Mouse (Mus musculus): ENCODE measurements around the gene Mypop. TPM values are rescaled to one million over a fixed set of nuclear protein-coding genes. Genes with fewer than 3 reads are reported as not detected.

Gene Mypop
- total RNA-seq, 2 experiments from 2014 or later, result 44.0 to 46.4 TPM

GRCm38 (mm10) chr7:19031641-19032040, 40.6 kb downstream of the Mypop start:
- no peak for TF ChIP-seq CTCF (conservative IDR thresholded peaks at IDR 0.05)
- H3K27ac ChIP-seq, result no peak overlapping the region
- no peak overlapping the region for H3K4me3 ChIP-seq
- DNase-seq (ENCODE audit: low spot score in 2 of 2), result no peak

GRCm38 (mm10) chr7:19044616-19045015, 53.6 kb downstream of the Mypop start:
- DNase-seq (ENCODE audit: low spot score in 2 of 2), result no peak
- no peak overlapping the region for H3K27ac ChIP-seq
- no peak overlapping the region for H3K4me3 ChIP-seq
- TF ChIP-seq CTCF (conservative IDR thresholded peaks at IDR 0.05), result no peak

GRCm38 (mm10) chr7:19046286-19047069, 55.4 kb downstream of the Mypop start:
- no peak overlapping the region for H3K4me3 ChIP-seq
- TF ChIP-seq CTCF (conservative IDR thresholded peaks at IDR 0.05), result no peak
- no peak overlapping the region for H3K27ac ChIP-seq
- DNase-seq (ENCODE audit: low spot score in 2 of 2), result no peak

- TF ChIP-seq CTCF (conservative IDR thresholded peaks at IDR 0.05), result no peak
- DNase-seq (ENCODE audit: low spot score in 2 of 2), result no peak
- Histone ChIP-seq H3K4me3 (no peak overlapping the region), H3K27ac (no peak overlapping the region)
Measured at GRCm38 (mm10) chr7:19048006-19048527, 57.0 kb downstream of the Mypop start.

GRCm38 (mm10) chr7:19049252-19049651, 58.2 kb downstream of the Mypop start:
- no peak for TF ChIP-seq CTCF (conservative IDR thresholded peaks at IDR 0.05)
- Histone ChIP-seq H3K27ac (0 out of 2 replicates have a peak overlapping the region, but pooled peaks have one; percentile 89), H3K4me3 (no peak overlapping the region)
- DNase-seq (ENCODE audit: low spot score in 2 of 2), result no peak

GRCm38 (mm10) chr7:19050172-19050571, 59.1 kb downstream of the Mypop start:
- no peak for DNase-seq (ENCODE audit: low spot score in 2 of 2)
- Histone ChIP-seq H3K27ac (peak overlapping the region; percentile 89), H3K4me3 (no peak overlapping the region)
- no peak for TF ChIP-seq CTCF (conservative IDR thresholded peaks at IDR 0.05)

- peak overlapping the region; percentile 89; the same call in 1 of the 2 replicates for H3K27ac ChIP-seq
- no peak overlapping the region for H3K4me3 ChIP-seq
- TF ChIP-seq CTCF (conservative IDR thresholded peaks at IDR 0.05), result no peak
- DNase-seq (ENCODE audit: low spot score in 2 of 2), result no peak
Measured at GRCm38 (mm10) chr7:19051161-19051560, 60.1 kb downstream of the Mypop start.

Other genes with a start within 250 kb of the Mypop start
- gene Psg19, start 192.7 kb upstream of the Mypop start, total RNA-seq (2021), result not detected
- gene Psg17, start 169.6 kb upstream of the Mypop start, total RNA-seq (2021), result not detected
- 1 to 10 TPM; 2.3 to 2.6 TPM for gene Mill2, start 151.3 kb upstream of the Mypop start, total RNA-seq (2021)
- 10 to 100 TPM; 15.1 to 15.2 TPM for gene Pglyrp1, start 119.9 kb upstream of the Mypop start, total RNA-seq (2021)
- 10 to 100 TPM; 10.9 to 12.6 TPM for gene Ccdc61, start 80.8 kb upstream of the Mypop start, total RNA-seq (2021)
- gene Nova2, start 65.4 kb upstream of the Mypop start, total RNA-seq (2021), result 10 to 100 TPM; 82.7 to 85.4 TPM
- under 1 TPM; 0.54 to 0.66 TPM for gene Nanos2, start 3.8 kb upstream of the Mypop start, total RNA-seq (2021)
- gene Irf2bp1, start 12.8 kb downstream of the Mypop start, total RNA-seq (2021), result 10 to 100 TPM; 52.7 to 56.3 TPM
- not detected for gene Foxa3, start 32.3 kb downstream of the Mypop start, total RNA-seq (2021)
- gene Sympk, start 33.1 kb downstream of the Mypop start, total RNA-seq (2021), result 100 to 1,000 TPM; 112 to 114 TPM
- gene Rsph6a, start 63.4 kb downstream of the Mypop start, total RNA-seq (2021), result under 1 TPM in 1 of 2 experiments, not detected in 1; 0.20 TPM
- 100 to 1,000 TPM; 154 TPM for gene Dmwd, start 85.0 kb downstream of the Mypop start, total RNA-seq (2021)
- 10 to 100 TPM; 38.8 to 56.8 TPM for gene Dmpk, start 92.6 kb downstream of the Mypop start, total RNA-seq (2021)
- 1 to 10 TPM; 2.4 to 2.8 TPM for gene Six5, start 103.3 kb downstream of the Mypop start, total RNA-seq (2021)
- under 1 TPM; 0.33 to 0.71 TPM for gene Gm4969, start 127.1 kb downstream of the Mypop start, total RNA-seq (2021)
- 10 to 100 TPM; 12.5 to 13.1 TPM for gene Fbxo46, start 128.6 kb downstream of the Mypop start, total RNA-seq (2021)
- gene Qpctl, start 158.0 kb downstream of the Mypop start, total RNA-seq (2021), result 10 to 100 TPM; 17.6 to 18.4 TPM
- 10 to 100 TPM; 76.0 to 80.5 TPM for gene Snrpd2, start 158.5 kb downstream of the Mypop start, total RNA-seq (2021)
- 1 to 10 TPM in 1 of 2 experiments, under 1 TPM in 1; 0.87 to 1.2 TPM for gene Gipr, start 174.9 kb downstream of the Mypop start, total RNA-seq (2021)
- 100 to 1,000 TPM; 159 to 162 TPM for gene Eml2, start 185.2 kb downstream of the Mypop start, total RNA-seq (2021)
- 1 to 10 TPM; 1.6 to 2.5 TPM for gene Gpr4, start 221.3 kb downstream of the Mypop start, total RNA-seq (2021)
- 10 to 100 TPM; 37.4 to 38.7 TPM for gene Opa3, start 237.1 kb downstream of the Mypop start, total RNA-seq (2021)

Measured in layer of hippocampus, adult 2 months (tissue).